Mouse (Mus musculus) kidney, postnatal 14 days (tissue): ENCODE measurements around the gene Ccdc85c.
A peak's percentile ranks its signal among the peaks of the same experiment; 100 is the strongest.

Source experiments
- DNase-seq: peaks from one replicate; pipeline ENCODE4 v3.0.0; 2022; ENCODE audit warnings: mixed read lengths

Ccdc85c gene

GRCm38 (mm10) chr12:108237300-108238006 is 37.8 kb downstream of the Ccdc85c start:
- DNase-seq, result peak; percentile 74

GRCm38 (mm10) chr12:108235976-108236555 is 39.2 kb downstream of the Ccdc85c start:
- no peak for DNase-seq

- DNase-seq, result no peak
Observed at GRCm38 (mm10) chr12:108234832-108235602, 40.2 kb downstream of the Ccdc85c start.

GRCm38 (mm10) chr12:108233736-108234135 is 41.5 kb downstream of the Ccdc85c start:
- no peak for DNase-seq

- no peak for DNase-seq
Observed at GRCm38 (mm10) chr12:108231901-108232300, 43.3 kb downstream of the Ccdc85c start.

DNA sequence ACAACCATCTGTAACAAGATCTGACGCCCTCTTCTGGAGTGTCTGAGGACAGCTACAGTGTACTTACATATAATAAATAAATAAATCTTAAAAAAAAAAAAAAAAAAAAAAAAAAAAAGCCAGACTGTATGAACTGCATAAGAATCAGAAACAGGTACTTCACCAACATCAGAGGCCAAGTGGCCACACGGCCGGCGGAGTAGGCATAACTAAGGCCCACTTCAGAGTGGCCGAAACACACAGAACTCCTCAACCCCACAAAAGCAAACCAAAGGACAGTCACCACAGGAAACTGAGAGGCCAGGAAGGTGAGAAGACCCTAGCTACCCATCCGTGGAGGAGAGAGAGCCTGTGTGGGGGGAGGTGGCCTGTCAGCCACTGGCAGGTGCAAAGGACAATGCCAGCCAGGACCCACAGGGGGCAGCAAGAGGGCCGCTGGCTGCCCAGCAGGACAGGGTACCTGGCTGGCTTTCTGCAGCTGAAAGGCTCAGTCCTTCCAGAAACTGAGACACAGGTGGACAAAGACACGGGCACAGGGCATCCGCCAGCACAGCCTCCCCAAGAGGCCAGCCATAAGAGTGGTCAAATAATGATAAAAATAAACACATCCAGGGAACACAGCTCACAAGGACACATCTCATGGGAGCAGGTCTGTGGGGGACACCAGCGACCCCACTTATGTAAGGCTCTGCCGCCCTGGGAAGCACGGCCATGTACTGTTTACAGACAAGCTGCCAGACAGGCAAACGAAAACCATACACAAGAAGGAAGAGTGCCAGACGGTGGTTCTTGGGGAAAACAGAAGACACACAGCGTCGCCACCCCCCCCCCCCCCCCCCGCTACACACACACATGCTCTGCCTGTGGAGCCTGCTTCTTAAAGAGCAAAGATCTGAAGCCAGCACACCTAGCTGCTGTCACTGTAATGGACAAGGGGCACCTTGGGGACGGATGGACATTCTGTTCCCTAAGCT is 44.1 kb downstream of the Ccdc85c start:
- peak; percentile 76 for DNase-seq

DNA sequence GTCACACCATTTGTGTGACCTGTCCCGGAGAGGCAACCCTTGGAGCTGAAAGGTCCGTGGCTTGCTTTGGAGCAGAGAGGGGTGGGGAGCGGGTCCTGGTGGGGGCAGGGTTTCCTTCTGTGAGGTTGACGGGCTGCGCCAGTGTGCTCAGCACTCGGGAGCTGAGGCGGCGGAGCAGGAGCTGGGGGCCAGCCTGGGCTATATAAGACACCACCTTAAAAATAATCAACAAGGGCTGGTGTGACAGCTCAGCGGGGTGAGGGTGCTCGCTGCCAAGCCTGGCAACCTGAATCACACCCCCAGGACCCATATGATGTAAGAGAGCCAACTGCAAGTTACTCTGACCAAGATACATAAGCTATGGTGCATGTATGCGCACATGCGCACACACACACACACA is 45.1 kb downstream of the Ccdc85c start:
- no peak for DNase-seq

- DNase-seq, result no peak
Observed at GRCm38 (mm10) chr12:108227527-108227926, 47.7 kb downstream of the Ccdc85c start.

DNA sequence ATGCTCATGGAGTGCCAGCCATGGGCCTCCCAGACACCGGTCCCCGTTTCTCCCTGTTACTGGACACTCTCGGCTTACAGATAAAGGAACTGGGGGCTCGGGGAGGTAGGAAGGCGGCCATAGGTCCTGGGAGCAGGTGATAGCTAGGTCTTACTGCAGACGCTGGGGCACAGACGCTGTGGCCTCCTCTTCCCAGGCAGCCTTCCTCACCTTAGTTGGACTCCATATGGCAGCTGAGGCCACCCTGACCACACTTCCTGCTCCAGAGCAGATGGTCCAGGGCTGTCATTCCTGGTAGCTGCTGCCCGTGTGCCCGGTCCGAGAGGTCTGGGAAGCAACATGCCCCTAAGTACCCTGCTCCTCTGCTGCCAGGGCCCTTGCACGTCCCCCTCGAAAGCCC is 48.3 kb downstream of the Ccdc85c start:
- DNase-seq, result no peak

DNA sequence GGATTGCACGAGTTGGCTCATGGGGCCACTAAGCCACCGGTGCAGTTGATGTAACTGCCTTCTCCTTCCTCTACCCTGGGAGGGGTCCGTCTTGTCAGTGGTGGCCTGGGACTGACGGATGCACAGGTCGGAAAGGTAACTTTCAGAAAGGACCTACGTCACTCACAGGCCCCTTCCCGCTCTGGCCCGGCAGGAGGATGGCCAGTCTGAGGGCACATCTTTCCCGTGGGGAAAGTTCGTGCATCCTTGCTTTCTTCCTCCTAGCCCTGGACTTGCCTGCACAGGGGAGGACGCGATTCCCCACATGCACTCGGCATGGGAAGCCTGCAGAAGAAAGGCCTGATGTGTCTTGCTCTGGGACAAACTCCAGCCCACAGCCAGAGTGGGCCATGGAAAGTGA is 49.0 kb downstream of the Ccdc85c start:
- DNase-seq, result no peak

- DNase-seq, result no peak
Observed at GRCm38 (mm10) chr12:108225781-108226180, 49.4 kb downstream of the Ccdc85c start.

GRCm38 (mm10) chr12:108223357-108223756 is 51.9 kb downstream of the Ccdc85c start:
- no peak for DNase-seq

GRCm38 (mm10) chr12:108221712-108222111 is 53.5 kb downstream of the Ccdc85c start:
- no peak for DNase-seq

- no peak for DNase-seq
Observed at GRCm38 (mm10) chr12:108221206-108221605, 54.0 kb downstream of the Ccdc85c start.

GRCm38 (mm10) chr12:108220621-108221020 is 54.6 kb downstream of the Ccdc85c start:
- no peak for DNase-seq

GRCm38 (mm10) chr12:108219825-108220616 is 55.2 kb downstream of the Ccdc85c start:
- no peak for DNase-seq

DNA sequence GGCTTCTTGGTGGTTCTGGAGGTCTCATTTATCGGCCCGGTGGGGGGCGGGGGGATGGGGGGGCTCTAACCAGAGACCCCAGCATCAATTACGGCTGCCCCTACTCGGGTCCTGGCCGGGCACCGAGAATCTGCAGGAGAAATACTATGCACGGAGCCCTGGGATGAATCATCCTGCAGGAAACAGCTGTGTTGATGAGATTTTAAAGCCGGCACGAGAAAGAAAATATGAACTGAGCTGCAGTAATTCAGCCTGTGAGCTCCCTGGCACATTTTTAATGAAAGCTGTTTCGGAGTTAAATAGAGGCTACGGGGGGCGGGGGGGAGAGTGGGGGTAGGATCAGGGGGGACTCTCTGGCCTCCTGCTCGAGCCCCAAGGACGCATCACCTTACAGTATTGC is 56.1 kb downstream of the Ccdc85c start:
- no peak for DNase-seq

- DNase-seq, result peak; percentile 71
Observed at GRCm38 (mm10) chr12:108217572-108217971, 57.7 kb downstream of the Ccdc85c start.

DNA sequence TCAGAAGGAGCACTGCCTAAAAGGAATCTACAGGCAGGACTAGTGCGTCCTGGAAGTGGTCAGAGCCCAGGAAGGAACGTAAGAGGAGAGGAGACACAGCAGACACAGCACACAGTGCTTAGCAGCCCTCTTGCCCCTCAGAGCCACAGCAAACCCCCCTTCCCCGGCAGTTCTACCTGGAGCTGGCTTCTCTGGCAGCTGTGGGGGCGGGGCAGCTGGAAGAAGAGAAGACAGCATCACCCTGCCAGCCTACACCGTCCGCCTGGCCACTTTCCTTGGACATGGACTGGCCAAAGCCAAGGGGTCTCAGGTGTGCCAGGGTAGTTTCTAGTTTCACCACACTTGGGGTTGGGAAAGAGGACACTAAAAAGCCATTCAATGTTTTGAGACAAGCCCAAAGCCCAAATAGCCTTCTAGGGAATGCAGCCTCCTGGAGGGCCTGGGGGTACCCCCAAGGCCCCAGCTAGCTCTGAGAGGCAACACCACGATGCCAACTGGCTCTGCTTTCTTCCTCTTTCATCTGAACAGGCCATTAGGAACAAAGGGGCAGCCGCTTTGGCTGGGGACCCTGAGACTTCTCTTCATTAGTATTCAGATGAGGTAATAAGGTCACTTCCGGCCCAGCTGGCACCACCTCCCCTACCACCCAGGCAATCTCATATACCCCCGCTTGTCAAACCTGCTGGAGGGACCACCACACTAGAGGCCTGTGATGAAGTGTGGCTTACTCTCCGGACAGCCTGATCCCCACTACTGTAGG is 58.4 kb downstream of the Ccdc85c start:
- DNase-seq, result no peak

- no peak for DNase-seq
Observed at GRCm38 (mm10) chr12:108215090-108215489, 60.1 kb downstream of the Ccdc85c start.
